Mouse (Mus musculus) mouse embryonic stem cell (cell line): ENCODE measurements around the gene Clk1.
"Not testable (repeated sequence)": the region's sequence is repeated elsewhere in the genome, so short reads cannot be mapped to it uniquely, and the experiment has no call there.

Experiments used
- in situ Hi-C, 2 experiments: fragments of 300-500 bp; cut with MboI; formaldehyde crosslinking; loops; 1 replicate in 1 of 2; 3 replicates in 1 of 2; pipeline ENCODE4 v1.14.3; 2019 to 2020; ENCODE audit warnings: low sequenced_read_pairs in 2 of 2, low pct_unique_long_range_greater_than_20kb in 1 of 2, mixed read lengths in 1 of 2; ENCODE audit not compliant: unreplicated experiment in 1 of 2

Gene Clk1

DNA sequence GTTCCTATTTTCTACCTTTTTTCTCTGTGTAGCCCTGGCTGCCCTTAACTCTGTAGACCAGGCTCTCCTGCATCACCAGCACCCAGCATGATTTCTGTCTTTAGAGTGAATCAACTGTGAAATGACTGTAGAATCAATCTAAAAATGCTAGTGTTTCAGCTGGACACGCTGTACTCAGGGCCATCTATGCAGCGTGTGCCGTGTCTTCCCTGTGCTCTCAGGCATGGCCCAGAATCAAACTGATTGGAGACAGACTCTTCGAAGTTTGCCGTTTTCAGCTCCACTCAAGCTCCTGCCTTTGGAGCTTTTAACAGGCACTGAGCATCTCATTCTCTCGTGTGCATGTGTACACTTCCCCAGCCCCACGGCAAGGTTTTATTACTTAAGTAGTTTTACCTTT is 13.1 kb downstream of the Clk1 start:
- in situ Hi-C loops = loop anchor here (25.0 kb wide), 2 partner anchors 398 to 1277 kb away; partner anchors contain the start of genes Kctd18 (in 1 of the 2) and Nop58 (in 1 of the 2)

DNA sequence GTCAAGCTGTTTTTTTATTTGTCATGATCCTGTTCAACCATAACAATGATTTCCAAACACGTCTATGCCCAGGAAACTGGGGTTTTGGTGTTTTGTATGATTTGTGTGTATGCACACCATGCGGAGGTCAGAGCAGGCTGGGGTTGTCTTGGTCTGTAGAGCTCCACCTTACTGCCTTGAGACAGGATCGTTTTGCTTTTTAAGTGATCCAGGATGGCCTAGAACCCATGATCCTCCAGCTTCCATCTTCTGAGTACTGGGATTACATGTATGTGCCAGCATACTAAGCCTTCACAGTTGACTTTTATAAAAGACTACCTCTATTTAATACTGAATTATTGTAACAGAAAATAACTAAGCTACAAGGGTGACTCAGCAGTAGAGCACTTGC is 13.7 kb downstream of the Clk1 start:
- in situ Hi-C loops = loop anchor here (25.0 kb wide), 2 partner anchors 398 to 1277 kb away; partner anchors contain the start of genes Kctd18 (in 1 of the 2) and Nop58 (in 1 of the 2)

DNA sequence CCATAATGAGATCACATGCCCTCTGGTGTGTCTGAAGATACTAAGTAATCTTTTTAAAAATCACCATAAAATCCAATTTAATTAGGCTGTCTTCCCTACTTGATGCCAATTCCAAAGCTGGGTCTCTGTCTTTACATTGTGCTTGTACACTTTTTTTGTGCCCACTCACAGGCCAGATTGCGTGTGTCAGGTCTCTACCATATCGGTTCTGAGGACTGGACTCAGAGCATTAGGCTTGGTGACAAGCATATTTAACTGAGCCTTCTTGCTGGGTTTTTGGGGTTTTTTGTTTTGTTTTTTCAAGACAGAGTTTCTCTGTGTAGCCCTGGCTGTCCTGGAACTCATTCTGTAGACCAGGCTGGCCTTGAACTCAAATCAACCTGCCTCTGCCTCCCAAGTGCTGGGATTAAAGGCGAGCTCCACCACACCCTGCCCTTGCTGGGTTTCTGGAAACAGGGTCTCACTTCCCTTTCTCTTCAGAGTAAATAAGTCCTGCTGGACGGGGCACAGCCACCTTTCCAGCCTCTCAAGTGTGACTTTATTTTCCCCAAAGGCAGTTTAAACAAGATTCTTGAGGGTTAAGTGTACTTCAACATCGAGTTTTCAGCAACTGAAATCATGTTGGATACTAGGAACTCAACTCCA is 14.2 kb downstream of the Clk1 start:
- in situ Hi-C loops = loop anchor here (25.0 kb wide), 2 partner anchors 397 to 1278 kb away; partner anchors contain the start of genes Kctd18 (in 1 of the 2) and Nop58 (in 1 of the 2)

DNA sequence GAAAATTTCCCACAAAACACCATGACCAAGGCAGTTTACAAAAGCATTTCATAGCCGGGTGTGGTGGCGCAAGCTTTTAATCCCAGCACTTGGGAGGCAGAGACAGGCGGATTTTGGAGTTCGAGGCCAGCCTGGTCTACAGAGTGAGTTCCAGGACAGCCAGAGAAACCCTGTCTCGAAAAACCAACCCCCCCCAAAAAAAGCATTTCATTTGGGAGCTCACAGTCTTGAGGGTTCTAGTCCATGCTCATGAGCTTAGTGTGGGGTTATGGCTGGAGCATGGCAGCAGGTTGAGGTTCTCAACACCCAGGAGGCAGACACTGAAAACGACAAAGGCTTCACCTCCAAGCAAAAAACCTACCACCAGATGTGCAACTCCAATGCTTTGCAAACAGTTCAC is 15.7 kb downstream of the Clk1 start:
- in situ Hi-C loops = loop anchor here (25.0 kb wide), 2 partner anchors 396 to 1279 kb away; partner anchors contain the start of genes Kctd18 (in 1 of the 2) and Nop58 (in 1 of the 2)

DNA sequence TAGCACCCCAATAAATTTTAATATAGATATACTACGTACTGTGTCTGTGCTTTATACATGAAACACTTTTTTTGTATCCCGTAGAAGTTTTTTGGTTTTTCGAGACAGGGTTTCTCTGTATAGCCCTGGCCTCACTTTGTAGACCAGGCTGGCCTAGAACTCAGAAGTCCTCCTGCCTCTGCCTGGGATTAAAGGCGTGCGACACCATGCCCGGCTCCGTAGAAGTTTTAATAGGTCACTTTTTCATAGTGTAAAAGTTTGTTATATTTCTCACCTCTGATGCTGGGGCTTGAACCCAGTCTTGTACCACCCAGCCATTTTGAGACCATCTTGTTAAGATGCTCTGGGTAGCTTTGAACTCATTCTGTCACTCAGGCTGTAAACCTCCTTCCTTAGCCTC is 16.5 kb downstream of the Clk1 start:
- in situ Hi-C loops = loop anchor here (25.0 kb wide), 2 partner anchors 395 to 1280 kb away; partner anchors contain the start of genes Kctd18 (in 1 of the 2) and Nop58 (in 1 of the 2)

DNA sequence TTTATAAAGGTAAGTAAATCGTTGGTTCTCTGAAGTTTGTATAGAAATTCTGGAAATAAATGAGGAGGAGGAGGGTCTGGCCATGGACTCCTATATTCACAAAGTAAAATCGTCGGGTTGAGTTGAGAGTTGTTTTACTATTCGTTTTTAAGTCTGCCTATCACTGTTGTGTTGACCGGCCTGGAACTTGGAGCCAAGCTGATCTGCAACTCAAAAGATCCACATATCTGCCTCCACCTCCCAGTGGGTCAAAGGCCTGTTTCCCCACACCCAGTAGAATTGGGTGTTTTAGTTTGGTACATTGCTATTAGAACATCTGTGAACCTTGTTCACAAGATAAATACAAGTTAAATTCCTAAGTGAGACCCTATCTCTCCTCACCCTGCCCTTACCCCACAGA is 20.1 kb downstream of the Clk1 start:
- in situ Hi-C loops = loop anchor here (25.0 kb wide), 2 partner anchors 391 to 1284 kb away; partner anchors contain the start of genes Kctd18 (in 1 of the 2) and Nop58 (in 1 of the 2)

DNA sequence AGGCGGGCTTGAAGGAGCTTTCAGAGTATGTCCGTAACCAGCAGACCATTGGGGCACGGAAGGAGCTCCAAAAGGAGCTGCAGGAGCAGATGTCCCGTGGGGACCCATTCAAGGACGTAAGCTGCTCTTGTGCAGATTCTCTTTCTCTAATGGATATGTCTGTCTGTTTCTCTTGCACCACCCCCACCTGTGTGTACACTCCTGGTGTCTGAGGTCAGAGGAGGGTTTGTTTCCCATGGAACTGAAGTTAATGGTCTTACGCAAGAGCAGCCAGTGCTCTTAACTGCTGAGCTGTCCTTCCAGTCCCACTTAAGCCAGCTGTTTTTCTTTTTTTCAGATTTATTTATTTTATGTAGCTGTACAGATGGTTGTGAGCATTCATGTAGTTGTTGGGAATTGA is 22.5 kb downstream of the Clk1 start:
- in situ Hi-C loops = loop anchor here (25.0 kb wide), 2 partner anchors 389 to 1286 kb away; partner anchors contain the start of genes Kctd18 (in 1 of the 2) and Nop58 (in 1 of the 2)

DNA sequence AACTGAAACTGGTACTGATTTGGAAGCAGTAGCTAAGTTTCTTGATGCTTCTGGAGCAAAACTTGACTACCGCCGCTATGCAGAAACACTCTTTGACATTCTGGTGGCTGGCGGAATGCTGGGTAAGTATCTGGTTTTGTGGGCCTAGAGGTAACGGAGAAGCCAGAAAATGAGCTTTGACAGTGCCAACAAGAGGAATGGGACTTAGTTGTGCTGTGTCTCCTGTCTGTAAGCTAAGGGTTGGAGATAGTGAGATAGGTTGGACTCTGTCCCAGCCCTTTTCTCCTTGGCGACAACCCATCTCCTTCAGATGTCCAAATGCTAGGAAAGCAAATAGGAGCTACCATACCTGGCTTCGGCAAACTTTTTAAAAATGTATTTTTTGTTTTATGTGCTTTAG is 26.1 kb downstream of the Clk1 start:
- in situ Hi-C loops = no loop called here

DNA sequence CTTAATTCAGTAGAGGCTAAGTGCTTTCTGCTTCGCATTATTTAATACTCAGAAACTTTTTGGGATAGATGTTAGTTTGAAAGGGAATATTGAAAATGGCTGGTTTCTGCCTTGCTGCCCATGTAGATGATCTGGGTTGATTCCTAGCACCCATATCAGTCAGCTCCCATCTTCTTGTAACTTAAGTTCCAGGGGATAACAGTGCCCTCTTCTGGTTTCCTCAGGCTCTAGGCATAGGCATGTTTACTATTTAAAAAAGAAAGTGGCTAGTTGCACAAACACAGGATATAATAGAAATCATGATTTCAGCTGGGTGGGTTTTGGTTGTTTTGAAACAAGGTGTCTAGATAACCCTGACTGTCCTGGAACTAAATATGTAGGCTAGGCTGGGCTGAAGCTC is 27.7 kb downstream of the Clk1 start:
- in situ Hi-C loops = no loop called here

DNA sequence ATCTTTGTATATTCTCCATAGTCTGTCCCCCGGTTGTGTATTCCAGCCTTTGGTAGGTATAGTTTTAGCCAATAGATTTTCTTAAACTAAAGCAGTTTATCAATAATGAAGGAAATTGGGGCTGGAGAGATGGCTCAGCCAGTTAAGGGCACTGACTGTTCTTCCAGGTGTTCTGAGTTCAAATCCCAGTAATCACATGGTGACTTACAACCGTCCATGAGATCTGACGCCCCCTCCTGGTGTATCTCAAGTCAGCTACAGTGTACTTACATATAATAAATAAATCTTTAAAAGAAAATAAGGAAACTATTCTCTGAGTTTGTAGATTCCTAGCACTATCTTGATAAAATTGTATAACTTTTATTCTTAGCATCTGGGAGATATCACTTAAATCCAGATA is 28.5 kb downstream of the Clk1 start:
- in situ Hi-C loops = no loop called here

DNA sequence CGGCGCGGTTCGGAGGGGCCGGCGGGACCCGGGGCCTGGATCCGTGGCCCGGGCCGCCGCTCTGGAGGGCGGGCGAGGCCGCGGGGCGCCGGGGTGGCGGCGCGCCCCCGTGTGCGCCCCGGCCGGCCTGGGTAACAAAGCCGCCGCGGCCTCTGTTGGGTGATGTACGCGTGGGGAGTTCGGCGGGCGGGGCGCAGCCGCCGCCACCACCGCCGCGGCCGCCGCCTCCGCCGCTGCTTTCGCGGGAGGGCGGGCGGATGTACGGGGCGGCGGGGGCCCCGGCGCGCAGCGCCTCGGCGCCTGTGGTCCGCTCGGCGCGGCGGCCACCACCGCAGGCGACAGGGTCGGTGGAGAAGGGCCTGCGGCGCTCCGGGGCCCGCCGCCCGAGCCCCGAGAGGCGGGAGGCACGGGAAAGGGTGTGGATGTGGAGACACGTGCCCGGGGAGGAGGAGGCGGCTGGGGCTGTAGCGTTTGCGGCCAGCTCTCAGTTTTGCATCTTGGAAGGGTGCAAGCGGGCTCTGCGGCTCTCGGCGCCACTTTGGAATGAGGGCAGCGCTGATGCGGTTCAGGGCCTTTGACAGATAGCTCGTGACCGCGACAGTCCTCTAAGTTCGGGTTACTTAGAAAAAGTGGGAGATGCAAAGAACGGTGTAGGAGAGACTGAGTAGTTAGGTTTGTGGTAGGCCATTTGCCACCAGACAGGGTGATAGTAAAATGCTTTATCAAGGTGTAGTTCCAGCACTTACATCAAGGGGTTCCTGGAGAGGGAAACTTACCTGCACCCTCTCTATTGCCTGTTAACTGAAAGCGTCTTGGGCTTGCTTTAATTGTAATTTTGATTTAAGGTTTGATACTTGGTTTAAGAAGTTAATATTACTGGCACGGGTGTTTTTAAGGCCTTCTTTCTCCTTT is 30.3 kb downstream of the Clk1 start:
- in situ Hi-C loops = no loop called here

DNA sequence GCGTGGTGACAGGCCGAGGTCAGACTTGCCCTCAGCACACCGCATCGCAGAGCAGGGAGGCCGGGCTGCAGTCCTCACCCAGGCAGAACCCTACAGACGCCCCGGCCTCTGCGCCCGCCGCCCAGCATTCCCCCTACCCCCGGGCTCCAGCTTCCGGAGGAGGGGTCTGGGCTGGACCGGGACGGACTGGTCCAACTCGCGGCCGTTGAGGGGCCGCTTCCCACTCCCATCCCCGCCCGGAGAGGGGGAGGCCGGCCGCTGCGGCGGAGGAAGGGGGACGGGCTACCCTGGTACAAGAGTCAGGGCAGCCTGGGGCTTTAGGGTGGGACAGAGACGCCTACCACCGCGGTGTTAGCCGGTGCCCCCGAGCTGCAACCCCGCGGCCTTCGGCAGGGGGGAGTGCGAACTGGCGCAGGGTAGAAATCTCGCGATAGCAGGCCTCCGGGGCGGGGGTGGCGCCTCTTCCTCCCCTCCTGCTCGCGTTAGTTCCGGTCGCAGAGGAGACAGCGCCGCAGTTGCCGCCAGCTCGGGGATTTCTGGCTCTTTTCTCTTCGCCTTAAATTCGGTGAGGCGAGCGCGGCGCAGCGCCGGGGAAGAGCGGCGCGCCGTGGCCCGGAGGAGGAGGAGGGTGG is 31.1 kb downstream of the Clk1 start, which contains the start of gene Bzw1:
TSS of gene Bzw1 (plus strand) at position 247 of the 632 bp plus-strand sequence.
- in situ Hi-C loops = no loop called here

DNA sequence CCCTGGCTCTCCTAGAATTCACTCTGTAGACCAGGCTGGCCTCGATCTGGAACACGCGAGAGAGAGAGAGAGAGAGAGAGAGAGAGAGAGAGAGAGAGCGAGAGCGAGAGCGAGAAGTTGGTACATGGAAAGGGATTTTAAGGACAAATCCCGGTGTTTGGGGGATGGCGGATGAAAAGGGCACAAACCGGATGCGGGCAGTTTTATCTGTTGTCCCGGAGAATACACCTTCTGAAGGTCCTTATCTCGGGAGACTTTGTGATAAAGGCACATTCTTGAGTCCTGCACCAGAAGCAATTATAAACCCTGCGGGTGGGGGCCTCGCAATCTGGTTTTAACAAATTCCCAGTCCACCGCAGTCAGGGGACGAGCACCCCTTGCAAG is 31.6 kb downstream of the Clk1 start:
- in situ Hi-C loops = no loop called here

DNA sequence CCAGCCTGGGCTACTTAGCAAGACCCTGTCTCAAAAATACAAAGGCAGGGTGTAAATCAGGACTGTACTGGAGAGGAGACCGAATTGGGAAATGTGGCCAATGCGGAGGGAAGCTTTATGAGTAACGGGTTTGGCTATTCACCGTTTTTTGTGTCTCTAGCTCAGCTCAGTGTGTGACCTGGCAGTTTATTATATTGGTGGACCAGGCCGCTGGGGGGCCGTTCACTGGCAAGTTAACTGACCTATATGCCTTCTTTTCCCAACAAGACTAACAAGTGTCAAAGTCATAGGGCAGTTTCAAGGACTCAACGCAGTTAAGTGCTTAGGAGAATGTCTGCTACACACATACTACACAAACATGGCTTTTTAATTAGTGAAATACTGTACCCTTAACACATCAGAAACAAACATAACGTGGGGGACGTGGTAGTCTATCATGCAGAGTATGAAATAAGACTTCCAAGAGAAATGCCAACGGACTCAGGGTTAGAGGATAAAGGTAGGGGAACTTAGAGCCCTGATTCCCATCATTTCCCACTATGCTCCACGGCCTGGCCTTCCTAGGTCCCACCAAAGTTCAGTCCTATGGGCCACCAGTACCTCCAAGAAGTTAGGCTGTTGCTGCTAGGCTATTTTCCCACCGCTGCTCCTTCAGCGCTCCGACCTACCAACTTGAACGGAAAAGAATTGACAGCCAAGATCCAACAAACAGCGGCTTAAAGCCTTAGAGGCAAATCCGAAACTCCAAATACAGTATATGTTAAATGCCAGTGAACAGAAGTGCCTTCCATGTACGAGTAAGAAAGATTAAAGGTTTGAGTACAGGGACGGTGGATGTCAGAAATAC is 32.2 kb downstream of the Clk1 start:
- in situ Hi-C loops = no loop called here

DNA sequence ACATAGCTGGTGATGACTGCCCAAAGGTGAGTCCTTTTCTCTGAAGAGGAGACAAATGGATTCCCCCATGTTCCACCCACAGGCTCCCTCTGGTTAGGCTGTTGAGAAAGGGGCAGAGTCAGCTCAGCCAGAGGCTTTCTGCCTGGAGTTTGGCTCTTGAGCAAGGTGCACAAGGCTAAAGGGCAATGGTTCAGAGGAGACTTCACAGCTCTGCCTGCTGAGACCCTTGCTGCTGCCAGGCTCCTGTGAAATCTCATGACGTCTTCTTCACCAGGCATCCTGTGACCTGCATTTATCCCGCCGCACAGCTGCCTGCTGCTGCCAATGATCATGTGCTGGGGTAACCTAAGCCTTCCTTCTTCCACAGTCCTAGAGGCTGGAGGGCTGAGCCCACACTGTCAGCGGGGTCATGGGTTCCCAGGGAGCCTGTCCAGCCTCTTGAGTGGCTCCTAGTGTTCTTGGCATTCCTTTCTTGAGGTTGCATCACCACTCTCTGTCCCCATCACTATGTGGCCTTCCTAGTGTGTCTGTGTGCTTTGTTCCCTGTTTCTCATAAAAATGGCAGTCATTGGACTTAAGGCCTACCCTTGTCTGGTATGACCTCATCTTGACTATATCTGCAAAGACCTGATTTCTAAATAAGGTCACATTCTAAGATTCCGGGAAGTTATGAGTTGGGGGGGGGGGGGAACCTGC is 41.1 kb downstream of the Clk1 start:
- in situ Hi-C loops = no loop called here

DNA sequence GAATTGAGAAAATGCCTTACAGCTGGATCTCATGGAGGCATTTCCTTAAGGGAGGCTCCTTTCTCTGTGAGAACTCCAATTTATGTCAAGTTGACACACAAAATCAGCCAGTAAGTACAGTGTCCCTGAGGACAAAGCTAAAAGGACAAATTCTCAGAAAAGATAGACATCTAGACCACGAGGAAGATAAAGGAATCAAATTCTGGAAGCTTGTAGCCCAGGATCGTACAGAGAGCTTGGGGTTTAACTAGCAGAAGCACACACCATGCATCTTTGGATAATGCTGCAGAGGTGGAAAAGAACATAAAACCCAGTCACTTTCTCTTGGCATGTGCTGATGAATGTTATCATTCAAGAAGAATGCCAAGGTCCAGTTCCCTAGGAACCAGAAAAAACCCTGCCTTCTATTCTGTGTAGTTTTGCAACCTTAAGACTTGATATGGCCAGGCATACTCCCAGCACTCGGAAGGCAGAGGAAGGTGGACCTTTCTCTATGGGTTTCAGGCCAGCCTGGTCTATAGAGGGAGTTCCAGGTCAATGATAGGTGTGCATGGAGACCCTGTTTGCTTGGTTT is 48.2 kb downstream of the Clk1 start:
- in situ Hi-C loops = no loop called here

DNA sequence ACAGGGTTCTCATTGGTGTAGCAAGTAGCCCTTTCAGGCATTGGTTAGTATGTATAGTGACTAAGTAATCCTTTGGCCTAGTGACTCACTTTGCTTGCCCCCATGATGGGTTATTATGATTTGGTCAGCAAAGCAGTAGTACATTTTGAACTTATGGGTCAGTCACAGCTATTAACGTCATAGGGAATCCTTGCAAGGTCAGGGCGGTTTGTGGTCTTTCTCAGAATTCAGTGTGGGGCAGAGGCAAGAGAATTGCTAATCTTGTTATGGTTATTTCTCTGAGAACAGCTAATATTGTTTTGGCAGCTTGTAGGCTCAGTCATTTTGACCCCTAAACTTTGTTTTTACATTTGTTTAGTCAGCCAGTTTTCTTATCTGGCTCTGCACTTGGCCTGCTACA is 49.6 kb downstream of the Clk1 start:
- in situ Hi-C loops = not testable (repeated sequence)
